Mouse (Mus musculus) liver, postnatal 0 days (tissue): ENCODE results near the gene Sacm1l.

Experiments used
- CTCF ChIP-seq: sonication (generic); IDR thresholded peaks from 2 replicates; pipeline ENCODE4 v1.5.1; 2016; ENCODE audit warnings: antibody characterized with exemption, low read depth
- EP300 ChIP-seq: IDR thresholded peaks from 2 replicates; pipeline ENCODE4 v1.6.1; 2016; ENCODE audit warnings: antibody characterized with exemption, low read depth, mild to moderate bottlenecking

DNA sequence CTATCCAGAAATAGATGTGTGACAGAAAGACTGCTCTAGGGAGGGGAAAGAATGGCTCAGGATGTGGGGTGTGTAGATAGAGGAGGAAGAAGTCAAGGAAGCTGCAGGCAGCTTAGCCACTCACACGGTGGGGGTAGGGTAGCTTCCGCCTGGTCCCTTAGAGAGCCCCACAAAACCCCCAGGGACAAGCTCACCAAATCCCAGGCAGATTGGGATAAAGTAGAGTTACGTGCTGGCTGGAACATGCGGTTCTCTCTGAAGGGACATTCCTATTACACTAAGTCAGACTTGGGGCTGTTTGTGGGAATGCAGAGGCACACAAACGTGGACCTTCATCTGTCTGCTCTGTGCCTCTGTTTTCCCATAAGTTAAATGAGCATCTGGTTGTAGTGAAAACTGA, 38.6 kb upstream of the Sacm1l start:
- TF ChIP-seq CTCF (no peak), EP300 (no peak)
